Mouse (Mus musculus): Measurements from ENCODE around the gene Tspan18.

DNA sequence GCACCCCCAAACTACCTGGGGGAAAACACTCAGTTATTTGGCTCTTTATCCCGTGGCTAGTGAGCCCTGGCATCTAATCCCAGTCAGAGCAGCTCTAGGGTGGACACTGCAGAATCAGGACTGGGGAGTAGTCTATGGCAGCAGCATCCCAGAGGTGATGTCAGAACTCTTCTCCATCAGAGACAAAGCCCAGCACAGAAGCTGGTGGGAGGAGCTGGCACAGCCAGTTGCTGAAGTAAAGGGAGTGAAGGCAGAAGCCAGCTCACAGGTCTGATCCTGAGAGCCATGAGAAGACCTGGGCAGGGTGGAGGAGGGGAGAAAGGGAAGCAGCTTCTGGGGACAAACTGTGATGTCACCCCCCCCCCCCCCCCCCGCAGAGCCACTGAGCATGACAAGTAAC, 48.0 kb downstream of the Tspan18 start:
- TF ChIP-seq CTCF (IDR thresholded peaks at IDR 0.05; ENCODE audit: low read depth, low read length): no peak
- TF ChIP-seq POLR2A (IDR thresholded peaks at IDR 0.05; ENCODE audit: extremely low read depth, insufficient read depth, low read length): no peak

Data from liver, adult 2 months (tissue).